Mouse (Mus musculus) heart, embryonic 14.5 days (tissue): ENCODE results near the gene Hdac7. TPM values are rescaled to one million over a fixed set of nuclear protein-coding genes. Genes with fewer than 3 reads are reported as not detected.

ENCODE experiments used
- ATAC-seq: fragments of 200-750 bp; cut with Nextera tagmentation; 2 replicates; pipeline ENCODE4 v1.8.0; 2017; ENCODE audit warnings: low read depth, moderate TSS enrichment; ENCODE audit not compliant: insufficient number of reproducible peaks, insufficient read depth, low FRiP score
- H3K27ac ChIP-seq, 2 experiments: fragments of 200-500 bp in 1 of 2; fragments of 300-500 bp in 1 of 2; sonication (generic) in 1 of 2; replicated peaks in 1 of 2; 2 replicates each; pipeline ENCODE4 v1.5.1; 2012 to 2014; ENCODE audit warnings: low read depth in 2 of 2, low read length in 2 of 2, control low read depth in 1 of 2, mild to moderate bottlenecking in 1 of 2, mixed read lengths in 1 of 2; ENCODE audit not compliant: control insufficient read depth in 1 of 2, insufficient read depth in 1 of 2
- H3K27me3 ChIP-seq: fragments of 300-500 bp; sonication (generic); 2 replicates; pipeline ENCODE4 v1.6.1; 2014; ENCODE audit warnings: mild to moderate bottlenecking, low read length, control low read depth; ENCODE audit not compliant: control insufficient read depth, insufficient read depth
- H3K36me3 ChIP-seq: fragments of 300-500 bp; sonication (generic); 2 replicates; pipeline ENCODE4 v1.6.1; 2014; ENCODE audit warnings: mild to moderate bottlenecking, control low read depth, low read length, mixed read lengths; ENCODE audit not compliant: control insufficient read depth, insufficient read depth
- H3K4me1 ChIP-seq, 2 experiments: fragments of 200-500 bp in 1 of 2; fragments of 300-500 bp in 1 of 2; sonication (generic) in 1 of 2; 2 replicates each; pipeline ENCODE4 v1.6.1; 2012 to 2014; ENCODE audit warnings: low read length in 2 of 2, control low read depth in 1 of 2, mixed read lengths in 1 of 2; ENCODE audit not compliant: control insufficient read depth in 2 of 2, insufficient read depth in 2 of 2
- H3K4me2 ChIP-seq: fragments of 300-500 bp; sonication (generic); 2 replicates; pipeline ENCODE4 v1.6.1; 2014; ENCODE audit warnings: mild to moderate bottlenecking, low read length
- H3K4me3 ChIP-seq, 2 experiments: fragments of 200-500 bp in 1 of 2; fragments of 300-500 bp in 1 of 2; sonication (generic) in 1 of 2; 2 replicates each; pipeline ENCODE4 v1.5.1; 2012 to 2014; ENCODE audit warnings: low read length in 2 of 2, mild to moderate bottlenecking in 2 of 2, control low read depth in 1 of 2, low read depth in 1 of 2, moderate library complexity in 1 of 2; ENCODE audit not compliant: control insufficient read depth in 1 of 2, insufficient read depth in 1 of 2
- H3K9ac ChIP-seq: fragments of 300-500 bp; sonication (generic); 2 replicates; pipeline ENCODE4 v1.6.1; 2014; ENCODE audit warnings: mild to moderate bottlenecking, low read length
- H3K9me3 ChIP-seq: fragments of 300-500 bp; sonication (generic); 2 replicates; pipeline ENCODE4 v1.6.1; 2016; ENCODE audit warnings: low read length, control low read depth; ENCODE audit not compliant: control insufficient read depth
- WGBS: fragments of 180-500 bp; shearing (Covaris S2); extraction: QIAGEN DNeasy Blood & Tissue Kit; methylation state at CpG from one replicate; pipeline ENCODE4 v1.1.7; 2014; 5-methylcytosine and 5-hydroxymethylcytosine counted together
- polyA plus RNA-seq: library from polyadenylated mRNA; unstranded; fragments of >200 nt; fragmentation: Nextera tagmentation; extraction: Ambion mirVana; gene quantifications from 2 replicates; pipeline ENCODE4 v1.2.1, GENCODE M21; 2014

The Hdac7 gene
- polyA plus RNA-seq, 1 experiment from 2014 or later = 25.7 TPM

DNA sequence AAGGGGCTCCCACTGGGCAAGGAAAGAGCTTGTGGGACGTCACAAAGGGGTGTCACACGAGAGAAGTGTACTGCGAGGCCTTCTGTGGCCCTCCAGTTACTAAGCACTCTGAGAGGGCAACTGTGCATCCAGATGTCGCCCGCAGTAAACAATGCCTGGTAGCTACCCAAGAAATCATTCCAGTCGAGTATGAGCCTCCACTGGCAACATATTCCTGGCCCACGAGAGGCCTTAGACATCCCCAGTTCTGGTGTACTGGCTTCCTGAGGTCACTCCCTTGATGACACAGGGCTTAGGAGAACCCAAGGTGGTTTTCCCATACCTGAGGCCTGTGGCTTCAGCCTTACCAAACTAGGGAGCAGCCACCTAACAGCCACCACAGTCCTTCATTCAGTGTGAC, 31.4 kb downstream of the Hdac7 start:
- Histone ChIP-seq H3K27ac (peak overlapping the region in 1 of 2 experiments; percentile 63; a peak in 2 of 4 replicates), H3K9me3 (no peaks in the 10 kb centered on the region), H3K36me3 (peaks cover 30% of the 10 kb centered on the region), H3K4me1 (peaks cover 26 to 35% of the 10 kb centered on the region in 2 experiments), H3K4me2 (no peak overlapping the region), H3K27me3 (no peaks in the 10 kb centered on the region), H3K4me3 (no peak overlapping the region), H3K9ac (peak overlapping the region; percentile 30; the same call in 1 of the 2 replicates)
- 78% methylated on average over 7 of the region's 7 CpGs for WGBS
- no peak for ATAC-seq

DNA sequence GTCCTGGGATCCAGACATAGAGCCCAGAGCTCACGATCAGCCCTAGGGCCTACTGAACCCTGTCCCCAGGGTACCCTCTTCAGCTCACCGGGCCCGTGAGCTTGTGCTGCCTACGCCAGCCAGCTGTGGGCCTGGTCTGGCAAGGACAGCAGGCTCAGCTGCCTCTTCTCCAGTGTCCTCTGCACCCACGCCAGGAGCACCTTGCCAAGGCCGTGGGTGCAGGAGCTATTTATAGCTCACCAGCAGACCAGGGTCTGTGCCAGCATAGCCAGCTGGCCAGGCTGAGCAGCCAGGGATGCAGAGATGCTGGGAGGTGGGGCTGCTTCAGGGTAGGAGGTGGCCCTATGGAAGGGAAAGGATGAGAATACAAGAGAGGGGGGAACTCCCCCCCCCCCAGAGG, 32.2 kb downstream of the Hdac7 start:
- ATAC-seq = peak; percentile 15; the same call in 1 of the 2 replicates
- H3K4me1 ChIP-seq = peaks cover 26 to 35% of the 10 kb centered on the region in 2 experiments
- peaks cover 38% of the 10 kb centered on the region for H3K36me3 ChIP-seq
- 0 out of 2 replicates have a peak overlapping the region, but pooled peaks have one; percentile 30 for H3K9ac ChIP-seq
- no peak overlapping the region for H3K4me3 ChIP-seq
- peak overlapping the region; percentile 63 to 64; a peak in 3 of 4 replicates for H3K27ac ChIP-seq
- no peaks in the 10 kb centered on the region for H3K9me3 ChIP-seq
- 46% methylated on average over 6 of the region's 6 CpGs for WGBS
- H3K27me3 ChIP-seq = no peaks in the 10 kb centered on the region
- H3K4me2 ChIP-seq = no peak overlapping the region

DNA sequence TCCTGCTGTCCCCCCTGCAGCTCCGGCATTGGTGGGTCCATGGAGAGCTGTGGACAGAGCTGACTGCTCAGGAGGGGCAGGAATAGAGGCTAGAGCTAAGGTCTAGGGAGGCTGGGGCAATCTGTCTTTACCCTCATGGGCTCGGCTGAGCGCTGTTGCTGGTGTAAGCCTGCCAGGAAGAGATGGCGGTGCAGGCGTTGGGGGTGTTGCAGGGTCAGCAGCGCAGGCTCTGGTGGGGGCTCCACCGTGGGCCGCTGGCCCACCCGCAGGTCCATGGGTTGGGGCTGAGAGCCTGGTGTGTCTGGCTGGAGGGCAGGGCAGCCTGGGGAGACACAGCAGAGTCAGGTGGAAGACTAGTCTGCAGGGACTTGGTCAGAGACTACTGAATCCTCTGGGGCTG, 33.0 kb downstream of the Hdac7 start:
- peaks cover 26 to 35% of the 10 kb centered on the region in 2 experiments for H3K4me1 ChIP-seq
- no peak overlapping the region for H3K4me2 ChIP-seq
- H3K9me3 ChIP-seq = no peaks in the 10 kb centered on the region
- peaks cover 46% of the 10 kb centered on the region for H3K36me3 ChIP-seq
- no peak for ATAC-seq
- H3K9ac ChIP-seq = no peak overlapping the region
- 85% methylated on average over 9 of the region's 9 CpGs for WGBS
- no peak overlapping the region for H3K4me3 ChIP-seq
- H3K27ac ChIP-seq = no peak overlapping the region
- no peaks in the 10 kb centered on the region for H3K27me3 ChIP-seq

DNA sequence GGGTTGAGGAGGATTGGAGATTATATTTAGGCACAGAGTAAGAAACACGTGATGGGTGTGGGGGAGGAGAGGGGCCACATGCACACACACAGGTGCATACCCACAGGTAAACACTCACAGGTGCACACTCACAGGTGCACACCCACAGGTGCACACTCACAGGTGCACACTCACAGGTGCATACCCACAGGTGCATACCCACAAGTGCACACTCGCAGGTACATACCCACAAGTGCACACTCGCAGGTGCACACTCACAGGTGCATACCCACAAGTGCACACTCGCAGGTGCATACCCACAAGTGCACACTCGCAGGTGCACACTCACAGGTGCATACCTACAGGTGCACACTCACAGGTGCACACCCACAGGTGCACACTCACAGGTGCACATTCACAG, 33.9 kb downstream of the Hdac7 start:
- Histone ChIP-seq H3K4me3 (no peak overlapping the region), H3K9ac (no peak overlapping the region), H3K4me1 (peaks cover 26 to 35% of the 10 kb centered on the region in 2 experiments), H3K36me3 (peaks cover 51% of the 10 kb centered on the region), H3K9me3 (no peaks in the 10 kb centered on the region), H3K27me3 (no peaks in the 10 kb centered on the region), H3K4me2 (no peak overlapping the region), H3K27ac (no peak overlapping the region)
- ATAC-seq = no peak
- 85% methylated on average over 5 of the region's 5 CpGs for WGBS

DNA sequence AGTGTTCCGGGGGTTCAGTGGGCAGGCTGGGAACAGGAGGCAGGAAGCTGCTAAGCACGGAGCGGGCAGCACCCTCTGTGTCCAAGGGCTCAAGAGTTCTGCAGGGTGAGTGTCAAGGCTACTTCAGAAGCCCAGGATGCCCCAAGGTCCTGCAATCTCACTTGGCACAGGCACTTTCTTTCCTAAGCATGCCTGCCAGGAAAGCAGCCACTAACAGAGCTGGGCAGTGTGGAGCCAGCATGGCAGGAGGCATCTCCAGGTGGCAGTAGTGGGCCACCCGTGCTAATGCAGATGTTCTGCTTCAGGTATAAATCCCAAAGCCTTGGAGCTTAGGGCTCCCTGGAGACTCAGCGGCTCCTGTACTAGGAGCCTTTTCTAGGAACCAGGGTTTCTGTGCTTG, 34.4 kb downstream of the Hdac7 start:
- Histone ChIP-seq H3K4me2 (no peak overlapping the region), H3K9me3 (no peaks in the 10 kb centered on the region), H3K4me1 (peaks cover 26 to 33% of the 10 kb centered on the region in 2 experiments), H3K4me3 (no peak overlapping the region), H3K36me3 (peaks cover 55% of the 10 kb centered on the region), H3K9ac (no peak overlapping the region), H3K27ac (no peak overlapping the region), H3K27me3 (no peaks in the 10 kb centered on the region)
- 86% methylated on average over 5 of the region's 5 CpGs for WGBS
- ATAC-seq = no peak

DNA sequence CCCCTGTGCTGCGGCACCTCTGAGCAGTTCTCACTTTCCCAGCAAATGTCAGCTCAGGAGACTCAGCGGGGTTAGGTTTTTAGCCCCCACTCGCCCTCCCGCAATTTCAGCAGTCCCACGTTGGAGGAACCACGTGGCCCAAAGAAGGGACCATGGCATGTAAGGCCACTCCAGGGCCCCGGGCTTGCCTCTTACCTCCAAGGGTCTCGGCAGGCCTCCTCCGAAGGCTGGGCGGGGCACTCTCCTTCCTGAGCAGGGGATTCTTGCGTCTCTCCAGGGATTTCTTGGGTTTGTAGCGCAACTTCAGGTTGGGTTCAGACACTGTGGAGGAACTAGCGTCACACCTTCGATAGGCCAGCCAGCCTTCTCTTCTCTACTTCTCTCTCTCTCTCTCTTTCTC, 35.1 kb downstream of the Hdac7 start:
- H3K9me3 ChIP-seq = no peaks in the 10 kb centered on the region
- H3K4me1 ChIP-seq = peaks cover 23 to 26% of the 10 kb centered on the region in 2 experiments
- no peak overlapping the region for H3K4me3 ChIP-seq
- no peak overlapping the region for H3K9ac ChIP-seq
- H3K27me3 ChIP-seq = no peaks in the 10 kb centered on the region
- no peak overlapping the region for H3K27ac ChIP-seq
- peaks cover 60% of the 10 kb centered on the region for H3K36me3 ChIP-seq
- no peak for ATAC-seq
- 78% methylated on average over 14 of the region's 14 CpGs for WGBS
- H3K4me2 ChIP-seq = no peak overlapping the region

DNA sequence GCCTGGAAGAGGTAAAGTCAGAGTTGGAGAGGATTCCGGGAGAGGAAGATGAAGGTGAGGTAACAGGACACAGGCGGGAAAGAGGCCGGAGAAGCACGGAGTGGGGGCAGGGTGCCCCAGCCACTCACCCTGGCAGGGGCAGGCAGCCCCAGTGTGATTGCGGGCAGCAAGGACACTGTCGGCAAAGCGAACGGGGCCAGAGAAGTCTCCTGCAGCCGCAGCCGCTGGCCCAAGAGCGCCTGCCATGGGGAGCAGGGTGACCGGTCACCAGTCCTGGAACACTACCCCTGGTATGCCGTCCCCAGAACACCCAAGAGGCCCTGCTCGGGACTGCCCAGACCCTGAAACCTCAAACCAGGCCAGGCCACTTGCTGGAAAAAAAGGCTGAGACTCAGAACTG, 35.8 kb downstream of the Hdac7 start:
- peaks cover 60% of the 10 kb centered on the region for H3K36me3 ChIP-seq
- H3K4me2 ChIP-seq = no peak overlapping the region
- H3K4me1 ChIP-seq = peaks cover 18 to 19% of the 10 kb centered on the region in 2 experiments
- H3K27me3 ChIP-seq = no peaks in the 10 kb centered on the region
- WGBS = 84% methylated on average over 14 of the region's 14 CpGs
- no peak overlapping the region for H3K4me3 ChIP-seq
- H3K9ac ChIP-seq = no peak overlapping the region
- no peak overlapping the region for H3K27ac ChIP-seq
- no peak for ATAC-seq
- no peaks in the 10 kb centered on the region for H3K9me3 ChIP-seq

DNA sequence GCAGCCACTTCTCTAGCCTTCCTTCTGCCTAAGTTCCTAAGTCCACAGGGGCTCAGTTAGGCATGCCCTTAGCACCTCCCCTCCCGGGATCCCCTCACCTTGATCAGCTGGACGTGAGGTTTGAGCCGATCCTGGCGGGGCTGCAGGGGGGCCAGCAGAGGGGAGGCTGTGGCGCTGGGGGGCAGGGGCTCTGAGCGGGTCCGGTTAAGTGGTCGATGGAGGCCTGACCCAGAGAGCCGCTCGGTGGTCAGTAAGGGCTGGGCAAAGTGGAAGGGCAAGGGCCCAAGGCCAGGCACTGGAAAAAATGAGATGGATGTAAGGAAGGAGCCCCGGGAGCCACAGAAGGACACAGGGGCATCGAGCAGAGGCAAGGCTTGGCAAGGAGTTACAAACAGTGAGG, 36.4 kb downstream of the Hdac7 start:
- WGBS = 70% methylated on average over 12 of the region's 12 CpGs

More for the DNA sequence above, 36.4 kb downstream of the Hdac7 start:
- no peak overlapping the region for H3K4me3 ChIP-seq
- H3K27ac ChIP-seq = no peak overlapping the region
- ATAC-seq = no peak
- no peak overlapping the region for H3K4me2 ChIP-seq
- peaks cover 12% of the 10 kb centered on the region in 2 experiments for H3K4me1 ChIP-seq
- no peaks in the 10 kb centered on the region for H3K9me3 ChIP-seq
- H3K9ac ChIP-seq = no peak overlapping the region
- peaks cover 62% of the 10 kb centered on the region for H3K36me3 ChIP-seq
- no peaks in the 10 kb centered on the region for H3K27me3 ChIP-seq
